ENCODE assay signal across 23 mouse cellular contexts in genomic region chr9:34243674-34244073, GRCm38 (mm10).
"Had no signal": no experiment of that assay in that cellular context is flagged by ENCODE, and none has a peak within 500 bp of the region (broad histone marks: within the 10 kb centered on the region; RNA-seq: fewer than 3 reads in every experiment).

No protein-coding gene starts in this region.

- H3K4me2 ChIP-seq: embryonic facial prominence, embryonic 12.5 days; embryonic facial prominence, embryonic 13.5 days; embryonic facial prominence, embryonic 15.5 days; forebrain, embryonic 12.5 days; forebrain, embryonic 13.5 days; forebrain, embryonic 15.5 days had no signal

- H3K36me3 ChIP-seq: embryonic facial prominence, embryonic 10.5 days; embryonic facial prominence, embryonic 12.5 days; embryonic facial prominence, embryonic 13.5 days; embryonic facial prominence, embryonic 15.5 days; forebrain, embryonic 10.5 days; forebrain, embryonic 12.5 days; forebrain, embryonic 15.5 days; heart, embryonic 10.5 days had no signal

- H3K4me3 ChIP-seq: embryonic facial prominence, embryonic 10.5 days; embryonic facial prominence, embryonic 12.5 days; embryonic facial prominence, embryonic 13.5 days; embryonic facial prominence, embryonic 15.5 days; erythroblast, embryonic 14.5 days; forebrain, embryonic 10.5 days; forebrain, embryonic 12.5 days; forebrain, embryonic 13.5 days; forebrain, embryonic 15.5 days; gastrocnemius, adult 2 months; heart, adult 2 months; heart, embryonic 10.5 days had no signal

- DNase-seq: cerebellum, adult 8-10 months; cerebellum, adult 9-10 months; embryo, embryonic 11 days; forebrain, postnatal 0 days; gastrocnemius, adult 2 months; gastrocnemius, postnatal 10 days; gastrocnemius, postnatal 14 days; gastrocnemius, postnatal 25 days; gastrocnemius, postnatal 36 days; heart, adult 18-20 months; heart, adult 2 months had no signal

- H3K27ac ChIP-seq: embryonic facial prominence, embryonic 10.5 days; embryonic facial prominence, embryonic 12.5 days; embryonic facial prominence, embryonic 13.5 days; embryonic facial prominence, embryonic 15.5 days; forebrain, embryonic 10.5 days; forebrain, embryonic 12.5 days; forebrain, embryonic 13.5 days; forebrain, embryonic 15.5 days; gastrocnemius, adult 2 months; heart, adult 2 months; heart, embryonic 10.5 days had no signal

- H3K4me1 ChIP-seq: embryonic facial prominence, embryonic 10.5 days; embryonic facial prominence, embryonic 12.5 days; embryonic facial prominence, embryonic 13.5 days; embryonic facial prominence, embryonic 15.5 days; forebrain, embryonic 12.5 days; forebrain, embryonic 13.5 days; forebrain, embryonic 15.5 days; heart, embryonic 10.5 days had no signal

- H3K9ac ChIP-seq: embryonic facial prominence, embryonic 12.5 days; embryonic facial prominence, embryonic 13.5 days; embryonic facial prominence, embryonic 15.5 days; forebrain, embryonic 12.5 days; forebrain, embryonic 13.5 days; forebrain, embryonic 15.5 days; forebrain, postnatal 0 days had no signal

- ATAC-seq: forebrain, embryonic 13.5 days; forebrain, embryonic 14.5 days; forebrain, embryonic 15.5 days; forebrain, embryonic 16.5 days; forebrain, postnatal 0 days had no signal

- H3K9me3 ChIP-seq: embryonic facial prominence, embryonic 10.5 days; embryonic facial prominence, embryonic 12.5 days; embryonic facial prominence, embryonic 13.5 days; embryonic facial prominence, embryonic 15.5 days; forebrain, embryonic 10.5 days; forebrain, embryonic 12.5 days; forebrain, embryonic 13.5 days; forebrain, embryonic 15.5 days; heart, embryonic 10.5 days had no signal

- H3K27me3 ChIP-seq: embryonic facial prominence, embryonic 12.5 days; embryonic facial prominence, embryonic 13.5 days; embryonic facial prominence, embryonic 15.5 days; forebrain, embryonic 12.5 days; forebrain, embryonic 13.5 days; forebrain, embryonic 15.5 days had no signal
